Mouse (Mus musculus) forebrain, embryonic 14.5 days (tissue): Measurements from ENCODE around the gene Wwp2. TPM values are rescaled to one million over a fixed set of nuclear protein-coding genes. Genes with fewer than 3 reads are reported as not detected.

Experiments used
- ATAC-seq: fragments of 200-750 bp; cut with Nextera tagmentation; 2 replicates; pipeline ENCODE4 v1.8.0; 2017; ENCODE audit warnings: mild to moderate bottlenecking, moderate library complexity
- DNase-seq: peaks from one replicate; pipeline ENCODE4 v3.0.0-alpha.2; 2015; ENCODE audit warnings: low spot score
- H3K27ac ChIP-seq: fragments of 300-500 bp; sonication (generic); 2 replicates; pipeline ENCODE4 v1.5.1; 2014; ENCODE audit warnings: low read depth, mild to moderate bottlenecking, control low read depth, low read length, moderate library complexity
- H3K27me3 ChIP-seq: fragments of 300-500 bp; sonication (generic); replicated peaks from 2 replicates; pipeline ENCODE4 v1.6.1; 2014; ENCODE audit warnings: low read length, control low read depth, mixed read lengths; ENCODE audit not compliant: control insufficient read depth, insufficient read depth
- H3K36me3 ChIP-seq: fragments of 300-500 bp; sonication (generic); 2 replicates; pipeline ENCODE4 v1.6.1; 2014; ENCODE audit warnings: low read length, control low read depth; ENCODE audit not compliant: control insufficient read depth, insufficient read depth
- H3K4me1 ChIP-seq: fragments of 300-500 bp; sonication (generic); 2 replicates; pipeline ENCODE4 v1.6.1; 2014; ENCODE audit warnings: antibody characterized with exemption, low read length, control low read depth; ENCODE audit not compliant: control insufficient read depth, insufficient read depth
- H3K4me2 ChIP-seq: fragments of 300-500 bp; sonication (generic); 2 replicates; pipeline ENCODE4 v1.6.1; 2014; ENCODE audit warnings: mild to moderate bottlenecking, control low read depth, low read length
- H3K4me3 ChIP-seq: fragments of 300-500 bp; sonication (generic); 2 replicates; pipeline ENCODE4 v1.5.1; 2014; ENCODE audit warnings: low read depth, low read length, control low read depth
- H3K9ac ChIP-seq: fragments of 300-500 bp; sonication (generic); 2 replicates; pipeline ENCODE4 v1.6.1; 2014; ENCODE audit warnings: mild to moderate bottlenecking, low read length, control low read depth, moderate library complexity
- H3K9me3 ChIP-seq: fragments of 300-500 bp; sonication (generic); replicated peaks from 2 replicates; pipeline ENCODE4 v1.6.1; 2016; ENCODE audit warnings: low read length, control low read depth, mixed read lengths; ENCODE audit not compliant: control insufficient read depth
- WGBS: fragments of 180-500 bp; shearing (Covaris S2); extraction: QIAGEN DNeasy Blood & Tissue Kit; methylation state at CpG from one replicate; pipeline ENCODE4 v1.1.7; 2014; 5-methylcytosine and 5-hydroxymethylcytosine counted together
- polyA plus RNA-seq: library from polyadenylated mRNA; unstranded; fragments of >200 nt; fragmentation: Nextera tagmentation; extraction: Ambion mirVana; gene quantifications from 2 replicates; pipeline ENCODE4 v1.2.1, GENCODE M21; 2014

Wwp2 gene
- polyA plus RNA-seq, 1 experiment from 2014 or later, result 40.4 TPM

DNA sequence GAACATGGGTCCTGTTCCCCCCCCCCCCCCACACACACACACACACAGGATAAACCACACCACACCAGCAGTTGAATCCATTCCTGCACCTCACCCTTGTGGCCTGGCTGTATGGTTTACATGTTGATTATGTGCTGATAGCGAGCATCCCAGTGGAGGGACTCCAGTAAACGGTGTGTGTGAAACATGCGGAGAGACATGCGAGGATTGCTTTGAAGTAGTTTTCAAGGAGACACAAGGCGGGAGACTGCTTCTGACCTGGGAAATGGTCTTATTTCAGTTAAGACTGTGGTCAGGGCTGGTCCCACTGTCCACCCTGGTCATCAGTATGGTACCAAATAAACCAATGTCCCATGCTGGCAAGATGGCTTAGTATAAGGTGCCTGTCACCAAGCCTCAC lies 82.6 kb downstream of the Wwp2 start:
- DNase-seq (no peak), ATAC-seq (no peak)
- Histone ChIP-seq H3K27me3 (no peaks in the 10 kb centered on the region), H3K4me3 (no peak overlapping the region), H3K4me2 (no peak overlapping the region), H3K27ac (no peak overlapping the region), H3K36me3 (peaks cover 6% of the 10 kb centered on the region; the same call in 1 of the 2 replicates), H3K9ac (no peak overlapping the region), H3K9me3 (no peaks in the 10 kb centered on the region), H3K4me1 (0 out of 2 replicates have a peak, but pooled peaks cover 2% of the 10 kb centered on the region)
- 93% methylated on average over 5 of the region's 5 CpGs for WGBS

DNA sequence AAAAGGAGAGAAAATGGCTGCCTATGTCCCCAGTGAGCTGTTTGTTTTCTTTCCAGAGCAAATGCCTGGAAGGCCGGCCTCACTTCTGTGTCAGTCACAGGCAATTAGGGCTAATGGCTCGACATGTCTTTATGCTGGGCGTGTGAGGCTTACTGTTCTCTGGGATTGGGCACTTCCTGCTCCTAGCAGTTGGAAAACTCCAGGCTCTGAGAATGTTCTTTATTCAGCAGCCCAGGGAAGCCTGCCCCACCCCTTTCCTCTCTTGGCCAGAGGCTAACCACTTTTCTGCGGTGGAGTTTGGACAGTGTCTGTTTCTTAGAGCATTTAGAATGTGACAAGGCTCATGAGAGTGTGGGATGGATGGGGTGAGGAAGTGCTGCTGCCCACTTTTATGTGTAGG lies 83.7 kb downstream of the Wwp2 start:
- 0 out of 2 replicates have a peak, but pooled peaks cover 2% of the 10 kb centered on the region for H3K4me1 ChIP-seq
- ATAC-seq (peak; percentile 77), DNase-seq (peak; percentile 77)
- no peak overlapping the region for H3K4me3 ChIP-seq
- no peaks in the 10 kb centered on the region for H3K27me3 ChIP-seq
- H3K27ac ChIP-seq, result no peak overlapping the region
- H3K4me2 ChIP-seq, result no peak overlapping the region
- H3K9ac ChIP-seq, result no peak overlapping the region
- peaks cover 6% of the 10 kb centered on the region; the same call in 1 of the 2 replicates for H3K36me3 ChIP-seq
- WGBS, result 6% methylated on average over 4 of the region's 4 CpGs
- no peaks in the 10 kb centered on the region for H3K9me3 ChIP-seq

GRCm38 (mm10) chr8:107521788-107522554 lies 85.8 kb downstream of the Wwp2 start:
- Histone ChIP-seq H3K9ac (no peak overlapping the region), H3K27me3 (no peaks in the 10 kb centered on the region), H3K4me2 (no peak overlapping the region), H3K4me1 (0 out of 2 replicates have a peak, but pooled peaks cover 2% of the 10 kb centered on the region), H3K4me3 (no peak overlapping the region), H3K27ac (no peak overlapping the region), H3K9me3 (no peaks in the 10 kb centered on the region), H3K36me3 (peaks cover 6% of the 10 kb centered on the region; the same call in 1 of the 2 replicates)
- ATAC-seq (no peak), DNase-seq (no peak)
- 82% methylated on average over 8 of the region's 8 CpGs for WGBS

GRCm38 (mm10) chr8:107522555-107522833 lies 86.3 kb downstream of the Wwp2 start:
- 67% methylated on average over 4 of the region's 4 CpGs for WGBS
- no peak overlapping the region for H3K9ac ChIP-seq
- 0 out of 2 replicates have a peak, but pooled peaks cover 2% of the 10 kb centered on the region for H3K4me1 ChIP-seq
- DNase-seq, result no peak
- H3K4me2 ChIP-seq, result no peak overlapping the region
- peaks cover 6% of the 10 kb centered on the region; the same call in 1 of the 2 replicates for H3K36me3 ChIP-seq
- no peak overlapping the region for H3K27ac ChIP-seq
- ATAC-seq, result no peak
- H3K27me3 ChIP-seq, result no peaks in the 10 kb centered on the region
- no peaks in the 10 kb centered on the region for H3K9me3 ChIP-seq
- H3K4me3 ChIP-seq, result no peak overlapping the region

GRCm38 (mm10) chr8:107524535-107524934 lies 88.4 kb downstream of the Wwp2 start:
- no peak for DNase-seq
- no peak overlapping the region for H3K9ac ChIP-seq
- no peaks in the 10 kb centered on the region for H3K36me3 ChIP-seq
- H3K9me3 ChIP-seq, result no peaks in the 10 kb centered on the region
- 92% methylated on average over 4 of the region's 4 CpGs for WGBS
- no peak for ATAC-seq
- H3K4me3 ChIP-seq, result no peak overlapping the region
- H3K4me2 ChIP-seq, result no peak overlapping the region
- H3K27ac ChIP-seq, result no peak overlapping the region
- H3K27me3 ChIP-seq, result no peaks in the 10 kb centered on the region
- 0 out of 2 replicates have a peak, but pooled peaks cover 2% of the 10 kb centered on the region for H3K4me1 ChIP-seq

DNA sequence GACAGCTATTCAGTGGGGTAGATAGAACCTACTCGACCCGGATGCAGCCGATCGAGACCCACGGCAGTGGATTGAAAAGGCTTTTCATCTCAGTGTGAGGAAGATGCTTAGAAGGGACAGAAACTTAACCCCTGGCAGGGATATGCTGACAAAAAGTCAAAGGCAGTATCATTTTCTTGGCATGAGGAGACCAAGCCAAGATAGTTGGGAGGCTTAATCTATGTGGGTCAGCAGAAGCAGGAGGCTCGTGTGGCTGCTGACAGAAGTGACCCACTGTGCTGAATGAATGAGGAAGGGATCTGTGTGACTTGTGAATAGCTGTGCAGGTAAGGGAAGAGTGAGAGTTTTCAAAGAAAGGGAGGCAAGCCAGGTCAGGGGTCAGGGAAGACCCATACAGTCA lies 92.6 kb downstream of the Wwp2 start:
- Histone ChIP-seq H3K4me3 (no peak overlapping the region), H3K9ac (no peak overlapping the region), H3K36me3 (no peaks in the 10 kb centered on the region; the same call in 1 of the 2 replicates), H3K27ac (no peak overlapping the region), H3K4me2 (no peak overlapping the region), H3K27me3 (no peaks in the 10 kb centered on the region), H3K9me3 (no peaks in the 10 kb centered on the region), H3K4me1 (no peaks in the 10 kb centered on the region)
- ATAC-seq (no peak), DNase-seq (peak; percentile 4)
- 62% methylated on average over 6 of the region's 6 CpGs for WGBS

GRCm38 (mm10) chr8:107537472-107537871 lies 101.3 kb downstream of the Wwp2 start:
- Histone ChIP-seq H3K9me3 (no peaks in the 10 kb centered on the region), H3K36me3 (peaks cover 22% of the 10 kb centered on the region), H3K4me1 (no peaks in the 10 kb centered on the region), H3K27me3 (no peaks in the 10 kb centered on the region), H3K27ac (no peak overlapping the region), H3K4me2 (no peak overlapping the region), H3K9ac (no peak overlapping the region), H3K4me3 (no peak overlapping the region)
- ATAC-seq, result no peak
- DNase-seq, result no peak
- WGBS, result 88% methylated on average over 4 of the region's 4 CpGs

DNA sequence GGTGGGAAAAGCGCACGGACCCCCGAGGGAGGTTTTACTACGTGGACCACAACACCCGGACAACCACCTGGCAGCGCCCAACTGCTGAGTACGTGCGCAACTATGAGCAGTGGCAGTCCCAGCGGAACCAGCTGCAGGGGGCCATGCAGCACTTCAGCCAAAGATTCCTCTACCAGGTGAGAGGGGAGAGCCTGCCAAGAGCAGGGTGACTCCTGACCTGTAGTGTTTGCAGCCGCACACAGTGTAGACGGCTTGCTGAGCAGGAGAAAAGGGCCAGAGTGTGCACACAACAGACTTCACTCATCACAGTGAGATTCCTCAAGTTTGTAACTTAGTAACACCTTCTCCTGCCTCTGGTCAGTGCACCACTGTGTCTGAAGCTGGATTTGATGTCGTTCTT lies 104.5 kb downstream of the Wwp2 start:
- no peak for ATAC-seq
- H3K4me1 ChIP-seq, result no peaks in the 10 kb centered on the region
- H3K9me3 ChIP-seq, result no peaks in the 10 kb centered on the region
- no peak overlapping the region for H3K4me2 ChIP-seq
- 92% methylated on average over 12 of the region's 12 CpGs for WGBS
- H3K9ac ChIP-seq, result no peak overlapping the region
- H3K4me3 ChIP-seq, result no peak overlapping the region
- DNase-seq, result no peak
- H3K27me3 ChIP-seq, result no peaks in the 10 kb centered on the region
- peaks cover 25% of the 10 kb centered on the region for H3K36me3 ChIP-seq
- H3K27ac ChIP-seq, result no peak overlapping the region

DNA sequence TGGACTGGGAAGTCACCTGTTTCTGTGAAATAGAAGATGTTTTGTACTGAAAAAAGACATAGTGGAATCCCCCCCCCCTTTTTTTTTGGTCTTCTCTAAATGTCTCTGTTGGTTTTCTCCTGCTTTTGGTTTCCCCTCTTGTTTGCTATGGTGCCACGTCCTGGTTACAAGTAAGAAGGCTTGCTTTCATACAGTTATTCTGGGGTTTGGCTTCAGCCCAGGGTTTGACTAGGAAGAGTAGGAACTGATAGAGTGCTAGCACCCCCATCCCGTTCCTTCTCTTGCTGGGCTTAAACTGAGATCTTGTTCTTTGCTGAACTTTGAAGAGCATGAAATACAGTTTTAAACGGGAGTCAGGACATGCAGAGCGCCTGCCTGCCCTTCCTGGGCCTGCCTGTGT lies 105.2 kb downstream of the Wwp2 start:
- no peak for ATAC-seq

More for the DNA sequence above, 105.2 kb downstream of the Wwp2 start:
- Histone ChIP-seq H3K36me3 (peaks cover 31% of the 10 kb centered on the region), H3K4me3 (no peak overlapping the region), H3K4me1 (no peaks in the 10 kb centered on the region), H3K9ac (no peak overlapping the region), H3K27me3 (no peaks in the 10 kb centered on the region), H3K27ac (no peak overlapping the region), H3K4me2 (no peak overlapping the region), H3K9me3 (no peaks in the 10 kb centered on the region)
- DNase-seq, result no peak
- 93% methylated on average over 4 of the region's 4 CpGs for WGBS
